Mouse (Mus musculus): ENCODE measurements at regions not wholly inside any gene's neighbourhood (a gene's known extent, or its start where the extent isn't known, plus 50 kb on each side); places are given as distances from the start of the nearest gene placed in this dataset.
"Not testable (repeated sequence)": the region's sequence is repeated elsewhere in the genome, so short reads cannot be mapped to it uniquely, and the experiment has no call there.

GRCm38 (mm10) chr16:76510861-76511260 is 137.2 kb upstream of the Nrip1 start:
- H3K27ac ChIP-seq (replicated peaks; ENCODE audit: low read depth, low read length) = peak overlapping the region; percentile 40; the same call in 1 of the 2 replicates
- H3K4me3 ChIP-seq (ENCODE audit: insufficient read depth, low read depth, low read length) = no peak overlapping the region
- H3K4me1 ChIP-seq (ENCODE audit: control insufficient read depth, insufficient read depth, insufficient read length, low read length) = no peaks in the 10 kb centered on the region; the same call in 1 of the 2 replicates

GRCm38 (mm10) chr16:76509109-76509650 is 135.6 kb upstream of the Nrip1 start:
- no peak overlapping the region for H3K4me3 ChIP-seq (ENCODE audit: insufficient read depth, low read depth, low read length)
- no peaks in the 10 kb centered on the region; the same call in 1 of the 2 replicates for H3K4me1 ChIP-seq (ENCODE audit: control insufficient read depth, insufficient read depth, insufficient read length, low read length)
- H3K27ac ChIP-seq (replicated peaks; ENCODE audit: low read depth, low read length) = no peak overlapping the region

GRCm38 (mm10) chr16:76507191-76507746 is 133.6 kb upstream of the Nrip1 start:
- Histone ChIP-seq H3K27ac (replicated peaks; ENCODE audit: low read depth, low read length) (no peak overlapping the region), H3K4me1 (ENCODE audit: control insufficient read depth, insufficient read depth, insufficient read length, low read length) (no peaks in the 10 kb centered on the region; the same call in 1 of the 2 replicates), H3K4me3 (ENCODE audit: insufficient read depth, low read depth, low read length) (no peak overlapping the region)

- no peaks in the 10 kb centered on the region; the same call in 1 of the 2 replicates for H3K4me1 ChIP-seq (ENCODE audit: control insufficient read depth, insufficient read depth, insufficient read length, low read length)
- no peak overlapping the region for H3K27ac ChIP-seq (replicated peaks; ENCODE audit: low read depth, low read length)
- no peak overlapping the region for H3K4me3 ChIP-seq (ENCODE audit: insufficient read depth, low read depth, low read length)
Observed at GRCm38 (mm10) chr16:76506240-76506639, 132.6 kb upstream of the Nrip1 start.

GRCm38 (mm10) chr16:76499686-76500400 is 126.2 kb upstream of the Nrip1 start:
- Histone ChIP-seq H3K4me1 (ENCODE audit: control insufficient read depth, insufficient read depth, insufficient read length, low read length) (no peaks in the 10 kb centered on the region), H3K4me3 (ENCODE audit: insufficient read depth, low read depth, low read length) (no peak overlapping the region), H3K27ac (replicated peaks; ENCODE audit: low read depth, low read length) (no peak overlapping the region)

GRCm38 (mm10) chr16:76498233-76498632 is 124.6 kb upstream of the Nrip1 start:
- Histone ChIP-seq H3K4me3 (ENCODE audit: insufficient read depth, low read depth, low read length) (no peak overlapping the region), H3K4me1 (ENCODE audit: control insufficient read depth, insufficient read depth, insufficient read length, low read length) (no peaks in the 10 kb centered on the region), H3K27ac (replicated peaks; ENCODE audit: low read depth, low read length) (no peak overlapping the region)

GRCm38 (mm10) chr16:76497041-76497808 is 123.6 kb upstream of the Nrip1 start:
- no peaks in the 10 kb centered on the region for H3K4me1 ChIP-seq (ENCODE audit: control insufficient read depth, insufficient read depth, insufficient read length, low read length)
- H3K4me3 ChIP-seq (ENCODE audit: insufficient read depth, low read depth, low read length) = no peak overlapping the region
- H3K27ac ChIP-seq (replicated peaks; ENCODE audit: low read depth, low read length) = no peak overlapping the region

GRCm38 (mm10) chr16:76483419-76483818 is 109.8 kb upstream of the Nrip1 start:
- Histone ChIP-seq H3K27ac (replicated peaks; ENCODE audit: low read depth, low read length) (no peak overlapping the region), H3K4me3 (ENCODE audit: insufficient read depth, low read depth, low read length) (no peak overlapping the region), H3K4me1 (ENCODE audit: control insufficient read depth, insufficient read depth, insufficient read length, low read length) (no peaks in the 10 kb centered on the region)

- no peaks in the 10 kb centered on the region for H3K4me1 ChIP-seq (ENCODE audit: control insufficient read depth, insufficient read depth, insufficient read length, low read length)
- no peak overlapping the region for H3K27ac ChIP-seq (replicated peaks; ENCODE audit: low read depth, low read length)
- H3K4me3 ChIP-seq (ENCODE audit: insufficient read depth, low read depth, low read length) = no peak overlapping the region
Observed at GRCm38 (mm10) chr16:76481966-76482365, 108.3 kb upstream of the Nrip1 start.

- Histone ChIP-seq H3K4me1 (ENCODE audit: control insufficient read depth, insufficient read depth, insufficient read length, low read length) (no peaks in the 10 kb centered on the region), H3K4me3 (ENCODE audit: insufficient read depth, low read depth, low read length) (no peak overlapping the region), H3K27ac (replicated peaks; ENCODE audit: low read depth, low read length) (no peak overlapping the region)
Observed at GRCm38 (mm10) chr16:76477474-76477873, 103.8 kb upstream of the Nrip1 start.

GRCm38 (mm10) chr16:76474481-76474880 is 100.9 kb upstream of the Nrip1 start:
- Histone ChIP-seq H3K27ac (replicated peaks; ENCODE audit: low read depth, low read length) (no peak overlapping the region), H3K4me3 (ENCODE audit: insufficient read depth, low read depth, low read length) (no peak overlapping the region), H3K4me1 (ENCODE audit: control insufficient read depth, insufficient read depth, insufficient read length, low read length) (no peaks in the 10 kb centered on the region)

- 0 out of 2 replicates have a peak, but pooled peaks cover under 1% of the 10 kb centered on the region for H3K4me1 ChIP-seq (ENCODE audit: control insufficient read depth, insufficient read depth, insufficient read length, low read length)
- H3K4me3 ChIP-seq (ENCODE audit: insufficient read depth, low read depth, low read length) = no peak overlapping the region
- H3K27ac ChIP-seq (replicated peaks; ENCODE audit: low read depth, low read length) = no peak overlapping the region
Observed at GRCm38 (mm10) chr16:76472386-76472785, 98.8 kb upstream of the Nrip1 start.

- H3K4me3 ChIP-seq (ENCODE audit: insufficient read depth, low read depth, low read length) = no peak overlapping the region
- H3K4me1 ChIP-seq (ENCODE audit: control insufficient read depth, insufficient read depth, insufficient read length, low read length) = 0 out of 2 replicates have a peak, but pooled peaks cover 2% of the 10 kb centered on the region
- no peak overlapping the region for H3K27ac ChIP-seq (replicated peaks; ENCODE audit: low read depth, low read length)
Observed at GRCm38 (mm10) chr16:76471081-76471480, 97.5 kb upstream of the Nrip1 start.

GRCm38 (mm10) chr16:76459521-76459920 is 85.9 kb upstream of the Nrip1 start:
- H3K4me3 ChIP-seq (ENCODE audit: insufficient read depth, low read depth, low read length) = no peak overlapping the region
- no peaks in the 10 kb centered on the region for H3K4me1 ChIP-seq (ENCODE audit: control insufficient read depth, insufficient read depth, insufficient read length, low read length)
- no peak overlapping the region for H3K27ac ChIP-seq (replicated peaks; ENCODE audit: low read depth, low read length)

- not testable (repeated sequence) for H3K4me3 ChIP-seq (ENCODE audit: insufficient read depth, low read depth, low read length); H3K27ac ChIP-seq (replicated peaks; ENCODE audit: low read depth, low read length); H3K4me1 ChIP-seq (ENCODE audit: control insufficient read depth, insufficient read depth, insufficient read length, low read length)
Observed at GRCm38 (mm10) chr16:76456300-76456599, 82.6 kb upstream of the Nrip1 start.

Data from brown adipose tissue, adult 24 weeks (tissue).